Mouse (Mus musculus) bone marrow macrophage, adult 2 months (primary cell): ENCODE results near the gene Pou2f2.

Experiments used
- CTCF ChIP-seq: IDR thresholded peaks from 2 replicates; pipeline ENCODE4 v1.5.1; 2012; ENCODE audit warnings: low read depth, mild to moderate bottlenecking, low read length, moderate library complexity
- POLR2A ChIP-seq: IDR thresholded peaks from 2 replicates; pipeline ENCODE4 v1.6.1; 2012; ENCODE audit warnings: mild to moderate bottlenecking, low read depth, low read length, borderline replicate concordance

- TF ChIP-seq POLR2A (no peak), CTCF (no peak)
Observed at GRCm38 (mm10) chr7:25049295-25049930, 130.1 kb downstream of the Pou2f2 start.
